Mouse (Mus musculus): ENCODE results near the gene Proser1. TPM values are rescaled to one million over a fixed set of nuclear protein-coding genes. Genes with fewer than 3 reads are reported as not detected.

Proser1 gene
- polyA plus RNA-seq, 1 experiment = 78.9 TPM

DNA sequence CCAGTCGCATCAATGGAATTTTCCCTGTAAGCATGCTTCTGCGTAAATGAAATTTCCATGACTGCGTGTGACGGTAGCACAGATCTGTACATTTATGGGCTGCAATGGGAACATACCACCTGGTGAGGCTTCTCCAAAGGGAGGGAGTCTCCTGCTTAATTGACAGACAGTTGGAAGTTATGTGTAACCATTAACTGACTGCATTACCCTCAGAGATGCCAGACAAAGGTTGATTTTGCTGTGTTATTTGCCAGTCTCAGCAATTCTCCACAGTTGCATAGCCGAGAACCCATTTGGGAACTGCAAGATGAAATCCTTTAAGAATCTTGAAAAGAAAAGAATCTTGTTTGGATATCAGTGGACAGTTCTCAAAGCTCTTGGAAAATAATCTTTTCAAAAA is 8.6 kb downstream of the Proser1 start:
- Histone ChIP-seq H3K4me1 (replicated peaks; ENCODE audit: control insufficient read depth, insufficient read depth, low read length) (no peaks in the 10 kb centered on the region), H3K4me3 (ENCODE audit: control insufficient read depth, insufficient read depth, low read length) (no peak overlapping the region), H3K27me3 (ENCODE audit: control insufficient read depth, insufficient read depth, low read length) (no peaks in the 10 kb centered on the region), H3K27ac (ENCODE audit: control insufficient read depth, insufficient read depth, low read length) (no peak overlapping the region), H3K36me3 (ENCODE audit: control insufficient read depth, insufficient read depth, low read length) (peaks cover 61% of the 10 kb centered on the region)
- TF ChIP-seq POLR2A (IDR thresholded peaks at IDR 0.05; ENCODE audit: control insufficient read depth, extremely low read depth, insufficient read depth, low read length, poor library complexity) = no peak
- TF ChIP-seq CTCF (IDR thresholded peaks at IDR 0.05; ENCODE audit: borderline replicate concordance, control insufficient read depth, extremely low read depth, insufficient read depth, low read length, poor library complexity) = no peak
- 97% methylated on average over 5 of the region's 5 CpGs for WGBS
- DNase-seq = no peak

- Histone ChIP-seq H3K27ac (ENCODE audit: control insufficient read depth, insufficient read depth, low read length) (no peak overlapping the region), H3K36me3 (ENCODE audit: control insufficient read depth, insufficient read depth, low read length) (peaks cover 77% of the 10 kb centered on the region), H3K4me1 (replicated peaks; ENCODE audit: control insufficient read depth, insufficient read depth, low read length) (no peaks in the 10 kb centered on the region), H3K4me3 (ENCODE audit: control insufficient read depth, insufficient read depth, low read length) (no peak overlapping the region), H3K27me3 (ENCODE audit: control insufficient read depth, insufficient read depth, low read length) (no peaks in the 10 kb centered on the region)
- DNase-seq = no peak
- TF ChIP-seq CTCF (IDR thresholded peaks at IDR 0.05; ENCODE audit: borderline replicate concordance, control insufficient read depth, extremely low read depth, insufficient read depth, low read length, poor library complexity) (no peak), POLR2A (IDR thresholded peaks at IDR 0.05; ENCODE audit: control insufficient read depth, extremely low read depth, insufficient read depth, low read length, poor library complexity) (no peak)
- WGBS = 93% methylated on average over 4 of the region's 4 CpGs
Measured at GRCm38 (mm10) chr3:53474179-53474578, 10.7 kb downstream of the Proser1 start.

- Histone ChIP-seq H3K4me1 (replicated peaks; ENCODE audit: control insufficient read depth, insufficient read depth, low read length) (no peaks in the 10 kb centered on the region), H3K27me3 (ENCODE audit: control insufficient read depth, insufficient read depth, low read length) (no peaks in the 10 kb centered on the region), H3K4me3 (ENCODE audit: control insufficient read depth, insufficient read depth, low read length) (no peak overlapping the region), H3K36me3 (ENCODE audit: control insufficient read depth, insufficient read depth, low read length) (peaks cover 77% of the 10 kb centered on the region), H3K27ac (ENCODE audit: control insufficient read depth, insufficient read depth, low read length) (no peak overlapping the region)
- peak; percentile 16; the same call in 1 of the 2 replicates for TF ChIP-seq CTCF (IDR thresholded peaks at IDR 0.05; ENCODE audit: borderline replicate concordance, control insufficient read depth, extremely low read depth, insufficient read depth, low read length, poor library complexity)
- no peak for TF ChIP-seq POLR2A (IDR thresholded peaks at IDR 0.05; ENCODE audit: control insufficient read depth, extremely low read depth, insufficient read depth, low read length, poor library complexity)
- DNase-seq = peak; percentile 21
- WGBS = 78% methylated on average over 6 of the region's 6 CpGs
Measured at GRCm38 (mm10) chr3:53475889-53476288, 12.4 kb downstream of the Proser1 start.

GRCm38 (mm10) chr3:53477468-53477867 is 14.0 kb downstream of the Proser1 start:
- peaks cover 68% of the 10 kb centered on the region for H3K36me3 ChIP-seq (ENCODE audit: control insufficient read depth, insufficient read depth, low read length)
- H3K27ac ChIP-seq (ENCODE audit: control insufficient read depth, insufficient read depth, low read length) = no peak overlapping the region
- WGBS = 93% methylated on average over 17 of the region's 17 CpGs
- H3K27me3 ChIP-seq (ENCODE audit: control insufficient read depth, insufficient read depth, low read length) = no peaks in the 10 kb centered on the region
- H3K4me3 ChIP-seq (ENCODE audit: control insufficient read depth, insufficient read depth, low read length) = no peak overlapping the region
- no peaks in the 10 kb centered on the region for H3K4me1 ChIP-seq (replicated peaks; ENCODE audit: control insufficient read depth, insufficient read depth, low read length)
- DNase-seq = no peak
- TF ChIP-seq POLR2A (IDR thresholded peaks at IDR 0.05; ENCODE audit: control insufficient read depth, extremely low read depth, insufficient read depth, low read length, poor library complexity) (no peak), CTCF (IDR thresholded peaks at IDR 0.05; ENCODE audit: borderline replicate concordance, control insufficient read depth, extremely low read depth, insufficient read depth, low read length, poor library complexity) (no peak)

GRCm38 (mm10) chr3:53478419-53479046 is 15.1 kb downstream of the Proser1 start:
- H3K27me3 ChIP-seq (ENCODE audit: control insufficient read depth, insufficient read depth, low read length) = no peaks in the 10 kb centered on the region
- no peak overlapping the region for H3K4me3 ChIP-seq (ENCODE audit: control insufficient read depth, insufficient read depth, low read length)
- TF ChIP-seq POLR2A (IDR thresholded peaks at IDR 0.05; ENCODE audit: control insufficient read depth, extremely low read depth, insufficient read depth, low read length, poor library complexity) (no peak), CTCF (IDR thresholded peaks at IDR 0.05; ENCODE audit: borderline replicate concordance, control insufficient read depth, extremely low read depth, insufficient read depth, low read length, poor library complexity) (no peak)
- no peak overlapping the region for H3K27ac ChIP-seq (ENCODE audit: control insufficient read depth, insufficient read depth, low read length)
- WGBS = 98% methylated on average over 30 of the region's 30 CpGs
- DNase-seq = no peak
- H3K36me3 ChIP-seq (ENCODE audit: control insufficient read depth, insufficient read depth, low read length) = peaks cover 57% of the 10 kb centered on the region
- H3K4me1 ChIP-seq (replicated peaks; ENCODE audit: control insufficient read depth, insufficient read depth, low read length) = no peaks in the 10 kb centered on the region

- H3K36me3 ChIP-seq (ENCODE audit: control insufficient read depth, insufficient read depth, low read length) = peaks cover 12% of the 10 kb centered on the region
- TF ChIP-seq POLR2A (IDR thresholded peaks at IDR 0.05; ENCODE audit: control insufficient read depth, extremely low read depth, insufficient read depth, low read length, poor library complexity) (no peak), CTCF (IDR thresholded peaks at IDR 0.05; ENCODE audit: borderline replicate concordance, control insufficient read depth, extremely low read depth, insufficient read depth, low read length, poor library complexity) (no peak)
- WGBS = 58% methylated on average over 8 of the region's 8 CpGs
- no peak for DNase-seq
- no peaks in the 10 kb centered on the region for H3K4me1 ChIP-seq (replicated peaks; ENCODE audit: control insufficient read depth, insufficient read depth, low read length)
- no peaks in the 10 kb centered on the region for H3K27me3 ChIP-seq (ENCODE audit: control insufficient read depth, insufficient read depth, low read length)
- no peak overlapping the region for H3K27ac ChIP-seq (ENCODE audit: control insufficient read depth, insufficient read depth, low read length)
- no peak overlapping the region for H3K4me3 ChIP-seq (ENCODE audit: control insufficient read depth, insufficient read depth, low read length)
Measured at GRCm38 (mm10) chr3:53483414-53484059, 20.1 kb downstream of the Proser1 start.
